9 mouse cellular contexts compared by ENCODE assay signal in the genomic region with DNA sequence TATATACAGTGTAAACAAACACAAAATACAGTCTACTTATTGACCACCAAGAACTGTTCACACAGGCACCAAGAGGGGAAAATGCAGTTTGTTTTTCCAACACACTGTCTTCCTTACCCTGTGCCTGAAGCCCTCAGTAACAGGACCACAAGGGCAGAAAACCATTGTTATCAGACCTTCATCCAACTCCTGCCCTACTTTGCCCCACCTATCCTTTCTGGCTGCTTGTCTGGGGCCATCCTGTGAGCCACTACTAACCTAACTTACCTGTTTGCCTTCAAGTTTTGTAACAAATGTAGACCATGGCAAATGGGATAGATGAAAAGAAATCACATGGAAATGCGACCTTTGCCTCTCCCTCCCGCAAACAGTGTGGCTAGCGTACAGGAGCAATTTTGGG. TPM values are rescaled to one million over a fixed set of nuclear protein-coding genes. Genes with fewer than 3 reads are reported as not detected.
DNase-seq lines count a peak whose midpoint lies in the region; ATAC-seq and TF ChIP-seq lines count a peak whose summit lies in the region.
"Had no signal": no experiment of that assay in that cellular context is flagged by ENCODE, and none has a peak within 500 bp of the region (broad histone marks: within the 10 kb centered on the region; RNA-seq: fewer than 3 reads in every experiment).

No protein-coding gene starts in this region.

- no peak overlapping the region; the same call in 1 of the 2 replicates for H3K9ac ChIP-seq in liver, embryonic 13.5 days
- H3K9ac ChIP-seq in stomach, postnatal 0 days (ENCODE audit: low read length), result no peak overlapping the region

- no peaks in the 10 kb centered on the region for H3K9me3 ChIP-seq in liver, embryonic 13.5 days (replicated peaks)
- no peaks in the 10 kb centered on the region for H3K9me3 ChIP-seq in stomach, postnatal 0 days (ENCODE audit: control insufficient read depth, low read length)

- 64% methylated on average over 3 of the region's 3 CpGs for WGBS in liver, embryonic 13.5 days (ENCODE audit: insufficient replicate concordance)
- 78% methylated on average over 3 of the region's 3 CpGs for WGBS in stomach, postnatal 0 days

- peak overlapping the region; percentile 51 for H3K4me2 ChIP-seq in liver, embryonic 13.5 days
- H3K4me2 ChIP-seq in stomach, postnatal 0 days (replicated peaks; ENCODE audit: low read depth), result 0 out of 2 replicates have a peak overlapping the region, but pooled peaks have one; percentile 6

- no peak for ATAC-seq in liver, embryonic 13.5 days (ENCODE audit: low read depth)
- no peak for ATAC-seq in stomach, postnatal 0 days (ENCODE audit: low FRiP score, low TSS enrichment)

- H3K4me3 ChIP-seq in liver, embryonic 13.5 days (replicated peaks), result peak overlapping the region; percentile 32
- no peak overlapping the region for H3K4me3 ChIP-seq in stomach, postnatal 0 days (ENCODE audit: low read depth, low read length)

- peak; percentile 6 for DNase-seq in adrenal gland, adult 2 months
- no peak for DNase-seq in adrenal gland, postnatal 36 days
- peak; percentile 13 for DNase-seq in thymus, postnatal 25 days
- DNase-seq in thymus, postnatal 14 days, result no peak
- no peak for DNase-seq in liver, embryonic 13.5 days
- DNase-seq in stomach, postnatal 0 days (ENCODE audit: low spot score), result no peak
- no peak for DNase-seq in gastrocnemius, postnatal 4 days (ENCODE audit: low spot score in 2 of 2)
- DNase-seq in layer of hippocampus, adult 8-10 months (ENCODE audit: low spot score in 2 of 2), result no peak
- DNase-seq: layer of hippocampus, adult 9-11 months had no signal

- peaks cover 34% of the 10 kb centered on the region for H3K4me1 ChIP-seq in liver, embryonic 13.5 days (replicated peaks)
- H3K4me1 ChIP-seq in stomach, postnatal 0 days (replicated peaks; ENCODE audit: control insufficient read depth, insufficient read depth), result peaks cover 2% of the 10 kb centered on the region; the same call in 1 of the 2 replicates

- H3K36me3 ChIP-seq in liver, embryonic 13.5 days, result peaks cover 32% of the 10 kb centered on the region
- no peaks in the 10 kb centered on the region for H3K36me3 ChIP-seq in stomach, postnatal 0 days (ENCODE audit: control insufficient read depth, insufficient read depth, low read length)

- 0 out of 2 replicates have a peak, but pooled peaks cover 7% of the 10 kb centered on the region for H3K27me3 ChIP-seq in liver, embryonic 13.5 days
- H3K27me3 ChIP-seq in stomach, postnatal 0 days (ENCODE audit: control insufficient read depth, insufficient read depth, low read length), result no peaks in the 10 kb centered on the region

- TF ChIP-seq CTCF in stomach, postnatal 0 days (IDR thresholded peaks at IDR 0.05; ENCODE audit: low read depth), result no peak

- no peak for TF ChIP-seq EP300 in stomach, postnatal 0 days (optimal IDR thresholded peaks at IDR 0.05)

- peak overlapping the region; percentile 16; the same call in 1 of the 2 replicates for H3K27ac ChIP-seq in liver, embryonic 13.5 days
- H3K27ac ChIP-seq in stomach, postnatal 0 days (replicated peaks), result no peak overlapping the region

RNA-seq across cellular contexts. Expression of a gene that starts 2.2 kb away (rescaled TPM):
- 10 to 100 TPM; 32.3 to 46.6 TPM for total RNA-seq in adrenal gland, adult 2 months (2021)
- 2.7 and 3.2 TPM in 2 replicates for polyA plus RNA-seq in adrenal gland, adult 2 months (2012; rRNA removed)
- 10 to 100 TPM; 41.9 to 54.2 TPM for total RNA-seq in adrenal gland, postnatal 36 days (2021)
- polyA plus RNA-seq in liver, embryonic 13.5 days (2015; fragmentation: Nextera tagmentation; extraction: Ambion mirVana), result 55.0 and 64.1 TPM in 2 replicates
- 59.2 and 67.2 TPM in 2 replicates for polyA plus RNA-seq in stomach, postnatal 0 days (2015; fragmentation: Nextera tagmentation; extraction: Ambion mirVana)
- total RNA-seq in gastrocnemius, postnatal 4 days (2021), result 10 to 100 TPM; 37.0 to 40.8 TPM
- 10 to 100 TPM; 66.0 to 82.4 (median 74.5) TPM for total RNA-seq in layer of hippocampus, adult 8-10 months (2022)

RNA-seq across cellular contexts. Expression of a gene that starts 37.0 kb away (rescaled TPM):
- 100 to 1,000 TPM in 1 of 2 experiments, 10 to 100 TPM in 1; 98.4 to 171 TPM for total RNA-seq in adrenal gland, adult 2 months (2021)
- 9.0 and 9.4 TPM in 2 replicates for polyA plus RNA-seq in adrenal gland, adult 2 months (2012; rRNA removed)
- total RNA-seq in adrenal gland, postnatal 36 days (2021), result 100 to 1,000 TPM in 1 of 2 experiments, 10 to 100 TPM in 1; 87.3 to 144 TPM
- 16.2 and 17.1 TPM in 2 replicates for polyA plus RNA-seq in liver, embryonic 13.5 days (2015; fragmentation: Nextera tagmentation; extraction: Ambion mirVana)
- 35.1 and 37.8 TPM in 2 replicates for polyA plus RNA-seq in stomach, postnatal 0 days (2015; fragmentation: Nextera tagmentation; extraction: Ambion mirVana)
- total RNA-seq in gastrocnemius, postnatal 4 days (2021), result 10 to 100 TPM; 50.6 to 51.4 TPM
- total RNA-seq in layer of hippocampus, adult 8-10 months (2022), result 10 to 100 TPM; 22.7 to 25.6 (median 23.3) TPM

RNA-seq across cellular contexts. Expression of a gene that starts 37.1 kb away (rescaled TPM):
- under 1 TPM; 0.61 to 0.79 TPM for total RNA-seq in adrenal gland, adult 2 months (2021)
- polyA plus RNA-seq in adrenal gland, adult 2 months (2012; rRNA removed), result 0.02 and 0.18 TPM in 2 replicates
- under 1 TPM; 0.33 to 0.63 TPM for total RNA-seq in adrenal gland, postnatal 36 days (2021)
- 0.10 and 0.13 TPM in 2 replicates for polyA plus RNA-seq in liver, embryonic 13.5 days (2015; fragmentation: Nextera tagmentation; extraction: Ambion mirVana)
- polyA plus RNA-seq in stomach, postnatal 0 days (2015; fragmentation: Nextera tagmentation; extraction: Ambion mirVana), result 0.16 and 0.28 TPM in 2 replicates
- total RNA-seq in gastrocnemius, postnatal 4 days (2021), result under 1 TPM; 0.39 to 0.59 TPM
- 1 to 10 TPM; 1.3 to 2.3 (median 2.0) TPM for total RNA-seq in layer of hippocampus, adult 8-10 months (2022)

Comparison
In these comparisons a context has a peak if more than half of its experiments do, and no peak if none do; other contexts are left out.
1. DNase-seq: peak in adrenal gland, adult 2 months (single experiment) and thymus, postnatal 25 days (single experiment); none in adrenal gland, postnatal 36 days (0 of 2), thymus, postnatal 14 days (single experiment), liver, embryonic 13.5 days (single experiment), stomach, postnatal 0 days (single experiment), gastrocnemius, postnatal 4 days (0 of 2) and layer of hippocampus, adult 8-10 months (0 of 2).